Mouse (Mus musculus): Measurements from ENCODE around the gene Negr1.

Negr1 gene

GRCm38 (mm10) chr3:156690059-156690605 lies 128.5 kb downstream of the Negr1 start:
- DNase-seq = no peak

- no peak for DNase-seq
Observed at GRCm38 (mm10) chr3:156698687-156699086, 137.1 kb downstream of the Negr1 start.

GRCm38 (mm10) chr3:156703241-156703640 lies 141.6 kb downstream of the Negr1 start:
- DNase-seq = no peak

GRCm38 (mm10) chr3:156710240-156710639 lies 148.6 kb downstream of the Negr1 start:
- DNase-seq = no peak

GRCm38 (mm10) chr3:156710693-156711092 lies 149.1 kb downstream of the Negr1 start:
- DNase-seq = no peak

DNA sequence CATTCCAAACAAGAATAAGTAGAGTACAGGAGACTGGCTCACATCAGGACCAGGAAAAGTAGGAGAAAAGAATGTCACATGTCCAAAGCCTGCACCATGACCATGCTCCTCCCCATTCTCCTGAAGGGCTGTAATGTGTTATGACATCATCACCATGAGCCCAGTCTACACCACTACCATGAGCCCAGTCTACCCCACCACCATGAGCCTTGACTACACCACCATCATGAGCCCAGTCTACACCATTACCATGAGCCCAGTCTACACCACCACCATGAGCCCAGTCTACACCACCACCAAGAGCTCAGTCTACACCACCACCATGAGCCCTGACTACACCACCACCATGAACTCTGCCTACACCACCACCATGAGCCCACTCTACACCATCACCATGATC lies 174.7 kb downstream of the Negr1 start:
- DNase-seq = no peak

GRCm38 (mm10) chr3:156739529-156739928 lies 177.9 kb downstream of the Negr1 start:
- no peak for DNase-seq

DNA sequence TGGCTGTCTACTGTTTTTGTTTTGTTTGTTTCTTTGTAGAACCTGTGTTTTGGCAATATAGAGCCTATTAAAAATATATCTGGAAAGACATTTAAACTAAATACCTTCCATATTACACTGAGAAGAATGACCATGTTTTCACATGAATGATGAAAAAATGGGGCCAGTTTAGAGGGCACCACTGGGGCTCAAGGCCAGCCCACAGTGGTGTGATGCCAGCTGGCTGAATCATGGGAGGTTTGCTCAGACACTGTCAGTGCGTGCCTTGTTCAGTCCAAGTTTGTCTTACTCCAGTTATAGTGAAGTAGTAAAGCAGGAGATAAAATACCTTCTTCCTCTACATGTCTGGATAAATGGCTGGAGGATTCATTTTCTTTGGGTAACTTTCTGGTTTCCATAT lies 181.7 kb downstream of the Negr1 start:
- DNase-seq = no peak

GRCm38 (mm10) chr3:156745218-156745770 lies 183.7 kb downstream of the Negr1 start:
- DNase-seq = no peak

GRCm38 (mm10) chr3:156747456-156747855 lies 185.9 kb downstream of the Negr1 start:
- DNase-seq = no peak

GRCm38 (mm10) chr3:156753780-156754373 lies 192.3 kb downstream of the Negr1 start:
- no peak for DNase-seq

DNA sequence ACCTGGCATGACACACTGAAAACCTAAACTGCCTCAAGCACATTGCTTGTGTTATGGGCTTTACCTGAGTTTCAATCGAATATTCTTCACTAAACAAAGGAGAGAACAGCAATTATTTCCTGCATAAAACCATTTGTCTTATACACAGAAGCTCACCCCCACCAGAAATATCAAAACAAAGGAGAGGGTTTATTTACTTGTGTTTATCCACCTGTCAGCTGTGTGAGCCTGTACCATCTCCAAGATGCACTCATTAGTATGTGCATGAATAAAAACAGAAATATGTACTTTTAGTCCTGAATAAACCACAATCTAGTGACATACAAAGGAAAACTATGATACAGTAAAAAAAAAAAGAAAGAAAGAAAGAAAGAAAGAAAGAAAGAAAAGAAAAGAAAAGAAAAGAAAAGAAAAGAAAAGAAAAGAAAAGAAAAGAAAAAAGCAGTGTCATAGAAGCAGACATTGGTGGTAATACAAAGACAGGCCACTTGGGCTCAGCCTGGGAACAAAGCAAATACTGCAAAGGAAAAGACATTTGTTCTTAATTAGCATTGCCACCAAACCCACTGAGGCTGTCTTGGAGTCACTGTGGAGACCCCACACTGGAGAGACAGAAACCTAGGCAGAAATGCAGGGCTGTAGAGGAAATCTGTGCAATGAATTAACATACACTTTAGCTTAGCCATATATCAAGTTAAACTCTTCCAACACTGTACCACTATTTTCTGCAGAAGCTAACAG lies 193.4 kb downstream of the Negr1 start:
- DNase-seq = no peak

GRCm38 (mm10) chr3:156765015-156765414 lies 203.4 kb downstream of the Negr1 start:
- DNase-seq = no peak

DNA sequence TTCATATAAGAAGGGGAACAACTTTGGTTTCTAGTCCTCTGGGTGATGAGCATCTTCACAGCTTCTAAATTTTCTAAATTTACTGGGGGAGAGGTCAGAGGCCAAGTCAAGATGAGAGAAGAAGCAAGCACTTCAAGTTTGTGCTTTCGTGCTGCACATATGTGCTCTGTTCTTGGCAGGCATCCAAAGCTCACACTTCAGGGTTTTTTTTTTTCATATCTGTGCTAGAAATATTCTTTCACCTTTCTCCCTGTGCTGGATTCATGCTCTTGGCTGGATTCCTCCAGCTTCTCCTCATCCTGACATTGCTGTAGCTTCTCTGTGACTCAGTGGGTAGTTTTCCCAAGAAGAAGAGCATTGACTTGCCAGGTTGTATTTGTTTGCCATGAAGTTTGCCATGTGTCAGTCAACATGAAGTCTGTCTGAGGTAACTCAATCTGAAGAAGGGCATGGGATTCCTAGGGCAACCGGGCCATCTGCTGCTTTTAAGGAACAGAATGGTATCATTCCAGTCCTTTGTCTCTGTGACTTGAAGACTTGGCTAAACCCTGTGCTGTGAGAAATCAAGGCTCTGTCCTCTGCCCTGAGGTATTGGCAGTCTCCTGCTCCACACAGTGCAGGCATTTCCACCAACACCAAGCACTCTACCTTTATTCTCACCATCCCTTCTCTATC lies 204.7 kb downstream of the Negr1 start:
- DNase-seq = no peak

DNA sequence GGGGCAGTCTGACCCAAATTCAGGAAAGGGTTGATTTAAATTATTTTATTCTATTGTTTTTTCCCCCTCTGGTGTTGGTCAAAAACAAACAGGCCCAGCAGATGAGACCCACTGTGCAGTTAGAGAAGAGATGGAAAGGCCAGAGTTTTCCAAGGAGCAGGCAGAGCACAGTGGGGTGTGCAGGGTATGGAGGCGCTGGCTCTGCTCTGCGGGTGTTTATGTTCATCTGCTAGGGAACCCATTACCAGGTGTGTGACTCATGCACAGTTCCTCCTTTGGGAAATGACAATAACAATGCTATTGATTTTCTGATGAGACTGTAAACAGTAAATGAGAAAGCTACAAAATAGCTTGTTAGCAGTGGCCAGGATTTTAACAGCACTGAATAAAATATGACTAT lies 210.0 kb downstream of the Negr1 start:
- DNase-seq = no peak

DNA sequence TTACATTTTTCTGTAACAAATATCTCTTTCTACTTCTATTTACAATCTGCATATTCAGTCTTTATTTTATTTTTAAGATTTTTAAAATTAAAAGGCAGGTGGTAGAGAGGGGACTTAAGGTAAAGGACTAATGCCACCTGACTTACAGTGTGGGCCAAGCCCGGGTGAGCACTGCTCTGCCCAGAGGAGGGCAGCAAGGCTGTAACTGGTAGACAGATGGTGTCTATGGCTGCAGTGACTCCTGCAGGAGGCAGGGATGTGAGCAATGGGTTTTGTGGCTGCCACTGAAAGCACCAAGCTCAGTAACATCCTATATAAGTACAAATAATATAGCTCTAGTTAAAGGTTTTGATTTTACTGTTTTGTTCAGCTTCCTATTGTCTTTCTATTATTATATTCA lies 210.5 kb downstream of the Negr1 start:
- DNase-seq = no peak

DNA sequence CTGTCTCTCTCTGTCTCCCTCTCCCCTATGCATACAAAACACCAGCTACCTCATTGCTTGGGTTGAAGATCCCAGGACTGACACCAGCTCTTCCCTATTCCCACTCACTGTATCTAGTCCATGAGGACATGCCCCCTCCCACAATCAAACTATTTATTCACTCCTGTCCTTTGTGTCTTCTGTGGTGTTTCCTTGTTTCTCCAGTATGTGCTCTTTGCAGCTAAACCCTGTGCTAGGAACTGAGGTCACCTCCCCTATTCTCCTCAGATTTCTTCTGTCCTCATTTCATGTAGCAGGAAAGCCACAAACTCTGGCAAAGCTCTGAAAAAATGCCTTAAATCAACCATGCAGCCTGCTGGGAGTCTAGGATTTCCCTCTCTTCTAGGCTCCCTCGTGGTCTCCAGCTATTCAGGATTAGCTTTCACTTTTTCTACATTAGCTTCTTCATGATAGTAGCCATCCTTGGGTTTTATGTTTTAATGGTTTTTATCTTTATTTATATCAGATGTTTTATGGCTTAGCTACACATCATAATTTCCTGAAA lies 222.8 kb downstream of the Negr1 start:
- DNase-seq = no peak

DNA sequence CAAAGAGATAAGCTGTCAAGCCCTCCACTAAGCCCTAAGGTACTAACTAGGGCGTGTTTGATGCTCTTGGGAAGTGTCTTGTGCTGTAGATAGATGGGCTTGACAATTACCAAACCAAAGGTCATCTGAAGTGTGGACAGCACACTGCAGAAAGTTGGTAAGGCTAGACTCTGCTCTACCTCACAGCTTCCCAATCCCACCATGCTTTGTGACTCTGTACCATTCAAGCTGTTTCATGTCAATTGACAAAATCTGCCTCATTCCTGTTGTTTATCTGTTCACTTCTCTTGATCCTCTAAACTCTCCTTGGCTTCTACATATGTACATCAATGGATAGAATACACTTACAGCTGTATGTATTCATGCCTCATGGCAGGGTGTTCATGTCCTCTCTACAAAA lies 224.8 kb downstream of the Negr1 start:
- DNase-seq = no peak

- DNase-seq = no peak
Observed at GRCm38 (mm10) chr3:156791234-156791633, 229.6 kb downstream of the Negr1 start.

GRCm38 (mm10) chr3:156792743-156793142 lies 231.1 kb downstream of the Negr1 start:
- no peak for DNase-seq

- peak; percentile 16 for DNase-seq
Observed at GRCm38 (mm10) chr3:156794091-156794490, 232.5 kb downstream of the Negr1 start.

- peak; percentile 8 for DNase-seq
Observed at GRCm38 (mm10) chr3:156794610-156795009, 233.0 kb downstream of the Negr1 start.

GRCm38 (mm10) chr3:156796061-156796691 lies 234.6 kb downstream of the Negr1 start:
- DNase-seq = no peak
